Mouse (Mus musculus) bone marrow macrophage, adult 2 months (primary cell): ENCODE data around the gene Dnmt3a.

ENCODE experiments used
- CTCF ChIP-seq: IDR thresholded peaks from 2 replicates; pipeline ENCODE4 v1.5.1; 2012; ENCODE audit warnings: low read depth, mild to moderate bottlenecking, low read length, moderate library complexity
- POLR2A ChIP-seq: IDR thresholded peaks from 2 replicates; pipeline ENCODE4 v1.6.1; 2012; ENCODE audit warnings: mild to moderate bottlenecking, low read depth, low read length, borderline replicate concordance

DNA sequence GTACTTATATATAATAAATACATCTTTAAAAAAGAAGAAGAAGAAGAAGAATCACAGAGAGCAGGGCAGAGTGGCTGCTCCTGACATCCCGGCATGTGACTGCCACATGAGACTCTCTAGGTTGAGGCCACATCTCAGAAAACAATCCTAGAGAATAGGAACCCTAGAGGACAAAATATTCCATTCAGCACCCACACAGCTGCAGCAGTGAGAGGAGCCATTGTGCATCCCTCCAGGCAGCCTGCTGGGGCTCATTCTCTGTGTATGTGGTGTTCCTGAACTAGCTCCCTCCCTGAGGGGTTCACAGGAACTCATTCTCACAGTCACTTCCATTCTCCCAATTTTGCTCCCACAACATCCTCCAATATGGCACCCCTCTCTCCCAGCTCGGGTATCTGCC lies 35.3 kb upstream of the Dnmt3a start:
- TF ChIP-seq POLR2A: no peak
- no peak for TF ChIP-seq CTCF
